Mouse (Mus musculus) CH12.LX (cell line): ENCODE results near the gene Dlg2.

Experiments
- CTCF ChIP-seq, 2 experiments: IDR thresholded peaks in 1 of 2; conservative IDR thresholded peaks in 1 of 2; 2 replicates each; pipeline ENCODE4 v1.5.1; 2011 to 2012; ENCODE audit warnings: low read depth in 2 of 2, low read length in 2 of 2, improper control_type of control experiment in 1 of 2, inconsistent platforms in 1 of 2, mild to moderate bottlenecking in 1 of 2, moderate library complexity in 1 of 2
- E2F4 ChIP-seq: IDR thresholded peaks from 2 replicates; pipeline ENCODE4 v1.6.1; 2011; ENCODE audit warnings: low read depth, low read length, improper control_type of control experiment; ENCODE audit not compliant: insufficient replicate concordance
- KAT2A ChIP-seq: IDR thresholded peaks from 2 replicates; pipeline ENCODE4 v1.6.1; 2012; ENCODE audit warnings: low read length, improper control_type of control experiment, inconsistent platforms; ENCODE audit not compliant: insufficient replicate concordance
- USF1 ChIP-seq: IDR thresholded peaks from 2 replicates; pipeline ENCODE4 v1.6.1; 2014; ENCODE audit warnings: low read depth, mild to moderate bottlenecking, inconsistent platforms, low read length, improper control_type of control experiment

GRCm38 (mm10) chr7:91573321-91573720 is 1096.8 kb downstream of the Dlg2 start:
- TF ChIP-seq CTCF (conservative IDR thresholded peaks at IDR 0.05 in 1 of 2, IDR thresholded peaks at IDR 0.05 in 1 of 2; ENCODE audit: low read depth in 2 of 2, low read length in 2 of 2) (no peak), KAT2A (no peak), E2F4 (no peak), USF1 (no peak)
